Mouse (Mus musculus) forebrain, postnatal 0 days (tissue): ENCODE measurements around the gene Vav3. TPM values are rescaled to one million over a fixed set of nuclear protein-coding genes. Genes with fewer than 3 reads are reported as not detected.

ENCODE experiments used
- ATAC-seq: fragments of 200-750 bp; cut with Nextera tagmentation; 2 replicates; pipeline ENCODE4 v1.8.0; 2017; ENCODE audit warnings: mild to moderate bottlenecking, moderate library complexity
- DNase-seq: peaks from one replicate; pipeline ENCODE4 v3.0.0-alpha.2; 2015
- H3K27ac ChIP-seq: fragments of 300-500 bp; sonication (generic); 2 replicates; pipeline ENCODE4 v1.5.1; 2014; ENCODE audit warnings: low read depth, mild to moderate bottlenecking, antibody characterized with exemption, low read length, moderate library complexity, mixed read lengths
- H3K27me3 ChIP-seq: fragments of 300-500 bp; sonication (generic); 2 replicates; pipeline ENCODE4 v1.6.1; 2014; ENCODE audit warnings: mild to moderate bottlenecking, low read length, mixed read lengths; ENCODE audit not compliant: insufficient read depth
- H3K36me3 ChIP-seq: fragments of 300-500 bp; sonication (generic); 2 replicates; pipeline ENCODE4 v1.6.1; 2014; ENCODE audit warnings: mild to moderate bottlenecking, moderate library complexity; ENCODE audit not compliant: insufficient read depth
- H3K4me1 ChIP-seq: fragments of 300-500 bp; sonication (generic); 2 replicates; pipeline ENCODE4 v1.6.1; 2014; ENCODE audit warnings: antibody characterized with exemption; ENCODE audit not compliant: insufficient read depth
- H3K4me2 ChIP-seq: fragments of 300-500 bp; sonication (generic); 2 replicates; pipeline ENCODE4 v1.6.1; 2014; ENCODE audit warnings: low read depth, mild to moderate bottlenecking, moderate library complexity
- H3K4me3 ChIP-seq: fragments of 300-500 bp; sonication (generic); 2 replicates; pipeline ENCODE4 v1.5.1; 2014; ENCODE audit warnings: low read depth, low read length, mixed read lengths
- H3K9ac ChIP-seq: fragments of 300-500 bp; sonication (generic); 2 replicates; pipeline ENCODE4 v1.6.1; 2014; ENCODE audit warnings: mild to moderate bottlenecking
- H3K9me3 ChIP-seq: fragments of 300-500 bp; sonication (generic); 2 replicates; pipeline ENCODE4 v1.6.1; 2016; ENCODE audit warnings: low read length
- CTCF ChIP-seq: sonication (generic); IDR thresholded peaks from 2 replicates; pipeline ENCODE4 v1.5.1; 2016; ENCODE audit warnings: antibody characterized with exemption, control low read depth, low read depth
- WGBS: fragments of 180-500 bp; shearing (Covaris S2); extraction: QIAGEN DNeasy Blood & Tissue Kit; methylation state at CpG from one replicate; pipeline ENCODE4 v1.1.7; 2014; 5-methylcytosine and 5-hydroxymethylcytosine counted together
- polyA plus RNA-seq: library from polyadenylated mRNA; unstranded; fragments of >200 nt; fragmentation: Nextera tagmentation; extraction: Ambion mirVana; gene quantifications from 2 replicates; pipeline ENCODE4 v1.2.1, GENCODE M21; 2015
- total RNA-seq: library from RNA; depleted of rRNA; stranded (reverse); fragments of >200 nt; gene quantifications from 2 replicates; pipeline ENCODE4 v1.2.3, GENCODE M21; 2014; rRNA removed

Gene Vav3
- total and polyA plus RNA-seq, 2 experiments from 2014 or later: 7.7 to 9.0 TPM

DNA sequence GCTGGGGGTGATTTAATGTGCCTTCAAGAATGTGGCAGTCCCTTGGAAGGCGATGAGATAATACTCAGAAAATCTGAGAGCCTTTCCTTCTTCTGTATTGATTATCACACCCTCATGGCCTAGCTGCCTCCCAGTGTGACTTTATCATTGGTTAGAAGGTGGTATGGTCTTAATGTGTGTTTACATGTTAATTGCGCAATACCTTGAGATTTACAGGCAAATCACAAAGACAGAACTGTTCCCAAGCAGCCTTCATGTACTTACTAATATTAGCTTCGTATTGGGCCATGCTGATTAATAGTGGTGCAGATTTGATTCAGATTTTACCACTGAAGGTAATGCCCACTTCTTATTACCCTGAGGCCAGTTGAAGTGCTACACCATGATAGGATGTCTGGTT is 381.3 kb downstream of the Vav3 start:
- Histone ChIP-seq H3K27me3 (no peaks in the 10 kb centered on the region), H3K36me3 (no peaks in the 10 kb centered on the region), H3K4me3 (no peak overlapping the region), H3K9ac (no peak overlapping the region), H3K4me1 (no peaks in the 10 kb centered on the region), H3K9me3 (no peaks in the 10 kb centered on the region), H3K4me2 (no peak overlapping the region), H3K27ac (no peak overlapping the region)
- no peak for TF ChIP-seq CTCF
- no peak for ATAC-seq
- 98% methylated on average over 3 of the region's 3 CpGs for WGBS
- DNase-seq: no peak

DNA sequence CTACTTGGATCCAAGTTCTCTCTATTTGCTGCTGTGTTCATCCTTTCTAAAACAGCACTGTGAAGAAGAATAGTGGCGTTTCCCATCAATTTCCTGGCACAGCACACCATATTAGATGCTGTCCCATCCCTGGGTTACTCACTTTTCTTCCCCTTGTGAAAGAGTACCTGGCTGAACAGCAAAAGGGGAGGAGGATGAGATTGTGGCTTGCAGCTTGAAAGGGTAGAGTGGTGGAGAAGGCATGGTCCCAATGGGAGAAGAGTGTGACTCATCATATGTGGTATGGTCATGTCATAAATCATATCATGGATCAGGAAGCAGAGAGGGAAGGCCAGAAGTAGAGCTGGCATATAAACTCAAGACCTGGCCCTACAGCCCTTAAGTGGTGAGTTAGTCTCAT is 386.3 kb downstream of the Vav3 start:
- DNase-seq (no peak), ATAC-seq (no peak)
- no peak overlapping the region for H3K9ac ChIP-seq
- no peak for TF ChIP-seq CTCF
- no peaks in the 10 kb centered on the region for H3K36me3 ChIP-seq
- H3K27ac ChIP-seq: no peak overlapping the region
- H3K4me1 ChIP-seq: peaks cover 2% of the 10 kb centered on the region; the same call in 1 of the 2 replicates
- no peak overlapping the region for H3K4me2 ChIP-seq
- no peaks in the 10 kb centered on the region for H3K9me3 ChIP-seq
- H3K4me3 ChIP-seq: no peak overlapping the region
- WGBS: 83% methylated on average over 1 of the region's 1 CpGs
- H3K27me3 ChIP-seq: no peaks in the 10 kb centered on the region

DNA sequence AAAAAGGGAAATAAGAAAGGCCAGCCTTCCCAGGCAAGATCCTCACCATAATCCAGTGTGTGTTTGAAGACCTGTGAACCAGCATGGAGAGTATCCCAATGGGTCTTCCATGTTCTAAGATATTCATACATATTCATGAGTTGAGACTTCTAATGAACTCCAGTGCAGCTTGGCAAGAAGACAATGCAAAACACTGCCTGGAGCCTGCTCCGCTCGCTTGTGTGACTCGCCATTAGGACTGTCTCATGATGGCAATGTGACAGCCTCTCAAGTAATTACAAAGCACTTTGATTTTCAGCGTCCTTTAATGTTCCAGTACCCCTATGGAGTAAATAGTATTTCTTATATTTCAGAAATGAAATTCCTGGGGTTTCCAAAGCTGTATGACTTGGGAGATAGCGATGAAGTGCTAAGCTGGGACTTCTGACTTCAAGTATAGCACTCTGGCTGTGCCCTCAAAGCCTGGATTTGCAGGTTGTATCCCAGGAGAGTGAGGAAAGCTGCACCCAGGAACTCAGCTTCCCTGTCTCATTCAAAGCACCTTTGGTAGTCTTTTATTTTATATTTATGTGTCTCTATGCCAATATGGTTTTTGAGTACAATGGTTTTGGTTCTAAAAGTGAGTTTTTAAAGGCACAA is 391.3 kb downstream of the Vav3 start:
- no peak overlapping the region for H3K9ac ChIP-seq
- H3K36me3 ChIP-seq: no peaks in the 10 kb centered on the region
- no peak overlapping the region for H3K4me3 ChIP-seq
- peak; percentile 77; the same call in 1 of the 2 replicates for ATAC-seq
- peak; percentile 58 for DNase-seq
- H3K27me3 ChIP-seq: no peaks in the 10 kb centered on the region
- peaks cover 8% of the 10 kb centered on the region for H3K4me1 ChIP-seq
- no peaks in the 10 kb centered on the region for H3K9me3 ChIP-seq
- H3K4me2 ChIP-seq: no peak overlapping the region
- no peak for TF ChIP-seq CTCF
- no peak overlapping the region for H3K27ac ChIP-seq
- WGBS: 20% methylated on average over 5 of the region's 5 CpGs

DNA sequence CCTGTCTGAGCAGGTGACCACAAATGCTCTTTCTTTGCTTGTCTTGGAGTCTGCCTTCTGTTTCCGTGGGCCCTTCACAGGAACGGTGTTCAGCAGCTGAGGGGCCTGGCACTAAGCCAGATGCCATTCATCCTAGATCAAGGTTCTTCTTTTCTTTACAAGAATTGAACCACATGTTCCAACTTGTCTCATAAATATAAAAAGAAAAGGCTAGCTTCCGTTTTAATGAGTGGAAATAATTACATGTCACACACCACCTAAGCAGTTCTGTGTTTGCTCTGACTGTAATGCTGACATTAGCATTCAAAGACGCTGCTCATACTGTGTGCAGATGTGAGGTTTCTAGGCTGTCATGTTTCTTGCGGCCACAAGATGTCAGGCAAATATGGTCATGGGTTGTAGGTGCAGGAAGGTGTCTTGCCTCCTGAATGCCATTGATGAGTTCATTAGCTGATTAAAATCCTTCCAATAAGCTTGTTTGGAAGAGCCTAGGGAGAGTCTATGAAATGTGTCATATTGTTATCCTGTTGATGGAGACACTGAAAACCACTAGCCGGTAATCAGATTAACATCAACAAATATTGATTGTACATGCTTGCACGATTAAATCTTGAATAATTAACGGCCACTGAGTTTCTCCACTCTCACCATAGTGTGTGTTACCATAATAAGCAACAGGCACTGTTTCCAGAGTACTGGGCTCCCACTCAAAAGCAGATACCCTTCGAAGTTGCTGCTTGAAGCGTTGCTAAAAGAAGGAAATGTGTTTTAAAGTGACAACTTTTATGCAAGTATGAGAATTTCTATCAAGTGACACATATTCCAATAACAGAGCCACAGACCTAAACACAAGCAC is 392.1 kb downstream of the Vav3 start:
- no peak overlapping the region for H3K27ac ChIP-seq
- peak; percentile 85 for TF ChIP-seq CTCF

More for the DNA sequence above, 392.1 kb downstream of the Vav3 start:
- Histone ChIP-seq H3K9ac (no peak overlapping the region), H3K9me3 (no peaks in the 10 kb centered on the region), H3K36me3 (no peaks in the 10 kb centered on the region), H3K4me1 (peaks cover 8% of the 10 kb centered on the region), H3K27me3 (no peaks in the 10 kb centered on the region), H3K4me2 (no peak overlapping the region), H3K4me3 (no peak overlapping the region)
- peak; percentile 93 for ATAC-seq
- DNase-seq: peak; percentile 74
- WGBS: 18% methylated on average over 10 of the region's 10 CpGs

Other genes starting within 250 kb of the Vav3 start
- gene Slc25a24, start 217.5 kb upstream of the Vav3 start, total RNA-seq: 3.8 and 5.2 TPM in 2 replicates
- 2.1 and 2.7 TPM in 2 replicates for gene Slc25a24, start 217.5 kb upstream of the Vav3 start, polyA plus RNA-seq